Mouse (Mus musculus) MEL (cell line): ENCODE results near the gene Ppp1cc. TPM values are rescaled to one million over a fixed set of nuclear protein-coding genes. Genes with fewer than 3 reads are reported as not detected.
"Not testable (repeated sequence)": the region's sequence is repeated elsewhere in the genome, so short reads cannot be mapped to it uniquely, and the experiment has no call there.

ENCODE experiments used
- DNase-seq: peaks from one replicate; pipeline ENCODE4 v3.0.0; 2011; ENCODE audit warnings: low read depth, low spot score
- H3K27ac ChIP-seq: 2 replicates; pipeline ENCODE4 v1.5.1; 2012; ENCODE audit warnings: low read depth, mild to moderate bottlenecking, control low read depth, low read length, moderate library complexity; ENCODE audit not compliant: control insufficient read depth
- H3K27me3 ChIP-seq, 2 experiments: fragments of 150-350 bp in 1 of 2; sonication (generic) in 1 of 2; 2 replicates each; pipeline ENCODE4 v1.6.1; 2012; ENCODE audit warnings: low read length in 2 of 2, mild to moderate bottlenecking in 2 of 2, improper control_type of control experiment in 1 of 2, moderate library complexity in 1 of 2; ENCODE audit not compliant: insufficient read depth in 2 of 2, control insufficient read depth in 1 of 2
- H3K36me3 ChIP-seq, 2 experiments: 2 replicates each; pipeline ENCODE4 v1.6.1; 2012 to 2014; ENCODE audit warnings: low read length in 2 of 2, improper control_type of control experiment in 1 of 2, inconsistent platforms in 1 of 2, mild to moderate bottlenecking in 1 of 2; ENCODE audit not compliant: insufficient read depth in 2 of 2, control insufficient read depth in 1 of 2
- H3K4me1 ChIP-seq, 2 experiments: fragments of 150-350 bp in 1 of 2; sonication (generic) in 1 of 2; 2 replicates each; pipeline ENCODE4 v1.6.1; 2012; ENCODE audit warnings: low read length in 2 of 2, improper control_type of control experiment in 1 of 2, mild to moderate bottlenecking in 1 of 2; ENCODE audit not compliant: insufficient read depth in 2 of 2, control insufficient read depth in 1 of 2
- H3K4me3 ChIP-seq, 2 experiments: fragments of 150-350 bp in 1 of 2; sonication (generic) in 1 of 2; 2 replicates each; pipeline ENCODE4 v1.5.1; 2012; ENCODE audit warnings: low read depth in 2 of 2, low read length in 2 of 2, mild to moderate bottlenecking in 2 of 2, moderate library complexity in 2 of 2, control low read depth in 1 of 2, improper control_type of control experiment in 1 of 2; ENCODE audit not compliant: control insufficient read depth in 1 of 2, insufficient read depth in 1 of 2
- H3K79me2 ChIP-seq: 2 replicates; pipeline ENCODE4 v1.6.1; 2012; ENCODE audit warnings: mild to moderate bottlenecking, low read length, moderate library complexity; ENCODE audit not compliant: control insufficient read depth, poor library complexity, insufficient read depth
- H3K9ac ChIP-seq: 2 replicates; pipeline ENCODE4 v1.6.1; 2012; ENCODE audit warnings: low read depth, mild to moderate bottlenecking, control low read depth, low read length, moderate library complexity; ENCODE audit not compliant: control insufficient read depth, poor library complexity, severe bottlenecking
- H3K9me3 ChIP-seq: fragments of 150-350 bp; sonication (generic); replicated peaks from 2 replicates; pipeline ENCODE4 v1.6.1; 2012; ENCODE audit warnings: mild to moderate bottlenecking, low read length, improper control_type of control experiment, moderate library complexity; ENCODE audit not compliant: insufficient read depth
- BHLHE40 ChIP-seq: IDR thresholded peaks from 2 replicates; pipeline ENCODE4 v1.6.1; 2012; ENCODE audit warnings: low read depth, mild to moderate bottlenecking, inconsistent platforms, low read length, improper control_type of control experiment, borderline replicate concordance
- CHD2 ChIP-seq: IDR thresholded peaks from 2 replicates; pipeline ENCODE4 v1.6.1; 2011; ENCODE audit warnings: low read length, improper control_type of control experiment
- CTCF ChIP-seq, 3 experiments: IDR thresholded peaks in 2 of 3; conservative IDR thresholded peaks in 1 of 3; 2 replicates each; pipeline ENCODE4 v1.5.1; 2011 to 2012; ENCODE audit warnings: low read length in 3 of 3, low read depth in 2 of 3, mild to moderate bottlenecking in 2 of 3, improper control_type of control experiment in 1 of 3, inconsistent platforms in 1 of 3, mixed read lengths in 1 of 3, moderate library complexity in 1 of 3; ENCODE audit not compliant: control insufficient read depth in 1 of 3, insufficient read depth in 1 of 3, poor library complexity in 1 of 3, severe bottlenecking in 1 of 3
- E2F4 ChIP-seq: IDR thresholded peaks from 2 replicates; pipeline ENCODE4 v1.6.1; 2011; ENCODE audit warnings: low read depth, low read length, improper control_type of control experiment, borderline replicate concordance
- ELF1 ChIP-seq: IDR thresholded peaks from 2 replicates; pipeline ENCODE4 v1.6.1; 2014; ENCODE audit warnings: low read depth, mild to moderate bottlenecking, inconsistent platforms, low read length, improper control_type of control experiment, moderate library complexity
- ETS1 ChIP-seq: IDR thresholded peaks from 2 replicates; pipeline ENCODE4 v1.6.1; 2012; ENCODE audit warnings: low read depth, mild to moderate bottlenecking, inconsistent platforms, low read length, improper control_type of control experiment, moderate library complexity
- JUND ChIP-seq: IDR thresholded peaks from 2 replicates; pipeline ENCODE4 v1.6.1; 2011; ENCODE audit warnings: low read depth, mild to moderate bottlenecking, improper control_type of control experiment, low read length
- MAFK ChIP-seq: IDR thresholded peaks from 2 replicates; pipeline ENCODE4 v1.6.1; 2011; ENCODE audit warnings: low read depth, mild to moderate bottlenecking, low read length, improper control_type of control experiment, borderline replicate concordance
- MAX ChIP-seq: IDR thresholded peaks from 2 replicates; pipeline ENCODE4 v1.6.1; 2011; ENCODE audit warnings: low read length, improper control_type of control experiment
- MEF2A ChIP-seq: IDR thresholded peaks from 2 replicates; pipeline ENCODE4 v1.6.1; 2014; ENCODE audit warnings: low read depth, mild to moderate bottlenecking, inconsistent platforms, low read length, improper control_type of control experiment; ENCODE audit not compliant: poor library complexity, insufficient replicate concordance, severe bottlenecking; ENCODE audit errors: extremely low read depth
- MYC ChIP-seq: IDR thresholded peaks from 2 replicates; pipeline ENCODE4 v1.6.1; 2011; ENCODE audit warnings: low read depth, mild to moderate bottlenecking, low read length, improper control_type of control experiment, moderate library complexity
- NELFE ChIP-seq: IDR thresholded peaks from 2 replicates; pipeline ENCODE4 v1.6.1; 2011; ENCODE audit warnings: low read depth, low read length, improper control_type of control experiment
- NRF1 ChIP-seq: IDR thresholded peaks from 2 replicates; pipeline ENCODE4 v1.6.1; 2014; ENCODE audit warnings: low read depth, mild to moderate bottlenecking, inconsistent platforms, low read length, improper control_type of control experiment, moderate library complexity; ENCODE audit not compliant: poor library complexity, insufficient read depth, severe bottlenecking
- POLR2A ChIP-seq, 2 experiments: IDR thresholded peaks; 2 replicates each; pipeline ENCODE4 v1.6.1; 2011 to 2012; ENCODE audit warnings: low read length in 2 of 2, mild to moderate bottlenecking in 2 of 2, control low read depth in 1 of 2, improper control_type of control experiment in 1 of 2, low read depth in 1 of 2, moderate library complexity in 1 of 2; ENCODE audit not compliant: control insufficient read depth in 1 of 2, insufficient read depth in 1 of 2, poor library complexity in 1 of 2
- POLR2AphosphoS2 ChIP-seq: IDR thresholded peaks from 2 replicates; pipeline ENCODE4 v1.6.1; 2011; ENCODE audit warnings: low read length, improper control_type of control experiment
- POLR2AphosphoS5 ChIP-seq: IDR thresholded peaks from 2 replicates; pipeline ENCODE4 v1.6.1; 2012; ENCODE audit warnings: low read depth, borderline replicate concordance, mild to moderate bottlenecking, inconsistent platforms, low read length, moderate library complexity, mixed read lengths
- SMC3 ChIP-seq: IDR thresholded peaks from 2 replicates; pipeline ENCODE4 v1.6.1; 2011; ENCODE audit warnings: low read depth, low read length, improper control_type of control experiment
- TBP ChIP-seq: IDR thresholded peaks from 2 replicates; pipeline ENCODE4 v1.8.0; 2011; ENCODE audit warnings: low read depth, low read length, improper control_type of control experiment
- TCF12 ChIP-seq: IDR thresholded peaks from 2 replicates; pipeline ENCODE4 v1.6.1; 2014; ENCODE audit warnings: low read depth, mild to moderate bottlenecking, inconsistent platforms, low read length, improper control_type of control experiment, moderate library complexity
- USF2 ChIP-seq, 2 experiments: IDR thresholded peaks; 2 replicates each; pipeline ENCODE4 v1.6.1; 2011 to 2012; ENCODE audit warnings: improper control_type of control experiment in 2 of 2, low read length in 2 of 2, borderline replicate concordance in 1 of 2, inconsistent platforms in 1 of 2, low read depth in 1 of 2, mild to moderate bottlenecking in 1 of 2; ENCODE audit not compliant: insufficient read depth in 1 of 2
- ZC3H11A ChIP-seq: IDR thresholded peaks from 2 replicates; pipeline ENCODE4 v1.6.1; 2012; ENCODE audit warnings: low read depth, mild to moderate bottlenecking, inconsistent platforms, low read length, improper control_type of control experiment
- ZNF384 ChIP-seq: IDR thresholded peaks from 2 replicates; pipeline ENCODE4 v1.6.1; 2012; ENCODE audit warnings: low read depth, mild to moderate bottlenecking, inconsistent platforms, low read length, improper control_type of control experiment
- polyA plus RNA-seq, 2 experiments: library from polyadenylated mRNA; stranded (reverse) in 1 of 2; unstranded in 1 of 2; fragments of >175 nt in 1 of 2; fragments of >200 nt in 1 of 2; gene quantifications; 2 replicates each; pipeline versions ENCODE4 v1.2.1 to v1.2.4; 2012; ENCODE audit warnings: low replicate concordance in 2 of 2, low read depth in 1 of 2; ENCODE audit not compliant: insufficient read length in 2 of 2, insufficient read depth in 1 of 2, missing spikeins in 1 of 2
- total RNA-seq: library from RNA; depleted of rRNA; stranded (reverse); fragments of 300-350 nt; gene quantifications from 2 replicates; pipeline ENCODE4 v1.2.3, GENCODE M21; 2012

Ppp1cc gene
- total and polyA plus RNA-seq, 3 experiments = 305 to 420 TPM; not detected in 1

- H3K79me2 ChIP-seq, H3K27me3 ChIP-seq, DNase-seq, H3K9me3 ChIP-seq, H3K4me3 ChIP-seq, H3K27ac ChIP-seq, H3K9ac ChIP-seq: not testable (repeated sequence)
- peak; percentile 68 for TF ChIP-seq ZNF384
- Histone ChIP-seq H3K36me3 (peaks cover 0 to 31% of the 10 kb centered on the region in 2 experiments; a peak in 2 of 4 replicates), H3K4me1 (peaks cover 18 to 48% of the 10 kb centered on the region in 2 experiments)
Observed at GRCm38 (mm10) chr5:122139771-122140170, 18.3 kb upstream of the Ppp1cc start.

- Histone ChIP-seq H3K79me2 (peaks cover 3% of the 10 kb centered on the region), H3K9me3 (no peaks in the 10 kb centered on the region)
- TF ChIP-seq MAX = no peak
- TF ChIP-seq NELFE = no peak
- no peak for TF ChIP-seq MYC
- TF ChIP-seq, all 39 proteins: peak for 0
- Histone ChIP-seq H3K9ac (no peak within 1 kb of the TSS), H3K27ac (no peak within 1 kb of the TSS), H3K4me3 (no peak within 1 kb of the TSS), H3K36me3 (peaks cover 0 to 24% of the 10 kb centered on the region in 2 experiments; a peak in 2 of 4 replicates), H3K27me3 (no peaks in the 10 kb centered on the region), H3K4me1 (peaks cover 12 to 38% of the 10 kb centered on the region in 2 experiments)
- DNase-seq = no peak
Observed at GRCm38 (mm10) chr5:122140723-122141122, 17.4 kb upstream of the Ppp1cc start, which contains the start of gene Ccdc63. Gene Ccdc63 (minus strand): TSS chr5:122140823.

GRCm38 (mm10) chr5:122142230-122142992 lies 15.7 kb upstream of the Ppp1cc start:
- peak; percentile 92 for DNase-seq
- Histone ChIP-seq H3K9ac (peak overlapping the region; percentile 81), H3K27ac (peak overlapping the region; percentile 82), H3K4me3 (peak overlapping the region; percentile 18 to 40), H3K4me1 (peaks cover 6 to 27% of the 10 kb centered on the region in 2 experiments), H3K9me3 (no peaks in the 10 kb centered on the region), H3K36me3 (peaks cover 0 to 9% of the 10 kb centered on the region in 2 experiments; a peak in 2 of 4 replicates), H3K79me2 (peaks cover 3% of the 10 kb centered on the region), H3K27me3 (no peaks in the 10 kb centered on the region)
- peak; percentile 91 for TF ChIP-seq ZNF384
- no peak for TF ChIP-seq JUND
- TF ChIP-seq ZC3H11A = 0 out of 2 replicates have a peak, but pooled peaks have one; percentile 11
- peak; percentile 67 for TF ChIP-seq ELF1
- peak; percentile 33; the same call in 1 of the 2 replicates for TF ChIP-seq TCF12
- TF ChIP-seq MEF2A = no peak
- TF ChIP-seq E2F4 = no peak
- peak; percentile 41; the same call in 1 of the 2 replicates for TF ChIP-seq POLR2AphosphoS2
- TF ChIP-seq NRF1 = no peak
- TF ChIP-seq SMC3 = peak; percentile 58
- TF ChIP-seq USF2 (IDR thresholded peaks at IDR 0.05; ENCODE audit: borderline replicate concordance in 1 of 2, insufficient read depth in 1 of 2, low read depth in 1 of 2, low read length in 2 of 2) = no peak
- peak; percentile 63 to 82 (median 75) for TF ChIP-seq CTCF (IDR thresholded peaks at IDR 0.05 in 2 of 3, conservative IDR thresholded peaks at IDR 0.05 in 1 of 3; ENCODE audit: control insufficient read depth in 1 of 3, insufficient read depth in 1 of 3, low read depth in 2 of 3, low read length in 3 of 3, poor library complexity in 1 of 3, severe bottlenecking in 1 of 3)
- no peak; the same call in none of the 2 replicates for TF ChIP-seq ETS1
- TF ChIP-seq CHD2 = no peak
- peak; percentile 48; the same call in 1 of the 2 replicates for TF ChIP-seq TBP
- peak; percentile 47; the same call in 1 of the 2 replicates for TF ChIP-seq NELFE
- no peak for TF ChIP-seq MAFK
- no peak for TF ChIP-seq POLR2AphosphoS5
- peak; percentile 97 for TF ChIP-seq BHLHE40
- peak; percentile 23 to 63; a peak in 1 of 4 replicates for TF ChIP-seq POLR2A (IDR thresholded peaks at IDR 0.05; ENCODE audit: control insufficient read depth in 1 of 2, insufficient read depth in 1 of 2, low read depth in 1 of 2, low read length in 2 of 2, poor library complexity in 1 of 2)
- TF ChIP-seq MYC = peak; percentile 99
